Mouse (Mus musculus) CD4-positive, CD25-positive, alpha-beta regulatory T cell, adult 4 months (primary cell): ENCODE results near the gene Plxna4. TPM values are rescaled to one million over a fixed set of nuclear protein-coding genes. Genes with fewer than 3 reads are reported as not detected.

ENCODE experiments used
- ATAC-seq: one replicate; pipeline ENCODE4 v1.8.0; 2017
- polyA plus RNA-seq, 2 experiments: library from polyadenylated mRNA; unstranded; fragments of 100-300 nt; shearing (Covaris generic); gene quantifications; one replicate each; pipeline ENCODE4 v1.2.1; 2017

Plxna4 gene
- polyA plus RNA-seq: under 1 TPM in 1 of 2 experiments, not detected in 1; 0.12 TPM

- ATAC-seq: no peak
These were observed at the start of gene Plxna4 for GRCm38 (mm10) chr6:32588056-32588671. Gene Plxna4 (minus strand): TSS chr6:32588192.

- ATAC-seq: no peak
These were observed 49.7 kb upstream of the Plxna4 start for GRCm38 (mm10) chr6:32637568-32638183.

DNA sequence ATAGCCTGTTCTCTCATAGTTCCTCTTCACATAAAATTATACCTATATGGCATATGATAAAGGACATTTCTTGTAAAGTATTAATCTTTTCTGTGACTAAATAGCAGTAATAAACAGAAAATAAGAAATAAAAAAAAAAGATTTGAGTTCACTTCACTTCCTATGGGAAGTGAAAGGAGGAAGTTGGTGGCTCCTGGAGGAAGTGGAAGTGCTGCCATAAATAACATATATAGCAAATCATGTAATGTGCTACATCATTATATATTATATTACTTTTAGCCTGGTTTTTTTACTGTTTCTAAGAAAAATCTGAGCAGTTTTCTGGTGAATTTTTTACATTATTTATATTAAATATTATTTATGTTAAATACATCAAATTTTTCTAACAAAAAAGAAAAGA lies 22.7 kb upstream of the Plxna4 start:
- ATAC-seq: no peak

DNA sequence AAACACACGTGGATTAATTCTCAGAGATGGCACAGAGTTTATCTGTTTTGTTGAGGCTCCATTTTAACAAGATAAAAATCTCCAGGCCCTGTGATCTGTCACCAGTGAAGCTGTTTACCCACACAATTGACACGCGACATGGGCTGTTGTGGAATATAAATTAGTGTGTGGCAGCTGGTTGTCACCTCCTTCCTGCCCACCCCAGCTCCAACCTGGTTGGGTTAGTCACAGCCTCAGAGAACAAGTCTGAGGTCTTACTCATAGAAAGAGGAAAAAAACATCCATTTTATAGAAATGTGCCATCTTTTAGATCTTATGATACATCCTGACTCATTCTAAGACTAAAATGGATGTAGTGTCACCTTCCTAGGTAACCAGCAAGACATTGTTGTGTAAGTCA lies 18.8 kb upstream of the Plxna4 start:
- no peak for ATAC-seq

GRCm38 (mm10) chr6:32605581-32605980 lies 17.6 kb upstream of the Plxna4 start:
- ATAC-seq: no peak

DNA sequence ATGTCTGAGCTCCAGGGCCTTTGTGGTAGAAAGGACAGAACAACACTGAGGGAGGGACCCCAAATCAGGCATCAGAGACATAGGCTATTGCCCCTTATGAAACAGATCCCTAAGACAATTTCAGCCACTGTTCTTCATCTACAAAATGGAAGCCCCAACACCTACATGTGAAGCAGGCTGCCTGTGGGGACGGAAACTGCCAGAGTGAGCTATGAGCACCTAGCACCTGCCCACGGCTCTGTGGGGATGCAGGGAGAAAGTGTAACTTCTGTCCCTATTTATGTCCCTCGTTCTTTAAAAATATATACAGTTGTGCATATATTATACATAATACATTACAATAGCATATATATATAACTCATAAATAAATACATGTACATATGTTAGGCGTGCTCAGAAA lies 16.9 kb upstream of the Plxna4 start:
- no peak for ATAC-seq

DNA sequence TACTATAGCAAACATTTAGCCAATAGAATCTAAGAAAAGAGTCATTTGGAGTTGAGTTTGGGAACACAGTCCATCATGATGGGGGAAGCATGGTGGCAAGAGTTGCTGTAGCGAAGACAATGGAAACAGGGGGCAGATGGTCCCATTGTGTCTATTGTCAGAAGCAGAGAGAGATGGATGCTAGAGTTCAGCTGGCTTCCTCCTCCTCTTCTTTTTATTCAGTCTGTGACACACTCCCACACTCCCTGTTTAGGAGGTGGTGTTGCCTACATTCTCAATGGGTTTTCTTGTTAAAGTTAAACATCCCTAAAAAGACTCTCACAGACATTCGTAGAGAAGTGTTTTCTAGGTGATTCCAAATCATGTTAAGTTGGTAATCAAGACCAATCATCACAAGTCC lies 14.1 kb upstream of the Plxna4 start:
- no peak for ATAC-seq

- no peak for ATAC-seq
These were observed 13.3 kb upstream of the Plxna4 start for GRCm38 (mm10) chr6:32601306-32601705.

GRCm38 (mm10) chr6:32595591-32595990 lies 7.6 kb upstream of the Plxna4 start:
- ATAC-seq: no peak

DNA sequence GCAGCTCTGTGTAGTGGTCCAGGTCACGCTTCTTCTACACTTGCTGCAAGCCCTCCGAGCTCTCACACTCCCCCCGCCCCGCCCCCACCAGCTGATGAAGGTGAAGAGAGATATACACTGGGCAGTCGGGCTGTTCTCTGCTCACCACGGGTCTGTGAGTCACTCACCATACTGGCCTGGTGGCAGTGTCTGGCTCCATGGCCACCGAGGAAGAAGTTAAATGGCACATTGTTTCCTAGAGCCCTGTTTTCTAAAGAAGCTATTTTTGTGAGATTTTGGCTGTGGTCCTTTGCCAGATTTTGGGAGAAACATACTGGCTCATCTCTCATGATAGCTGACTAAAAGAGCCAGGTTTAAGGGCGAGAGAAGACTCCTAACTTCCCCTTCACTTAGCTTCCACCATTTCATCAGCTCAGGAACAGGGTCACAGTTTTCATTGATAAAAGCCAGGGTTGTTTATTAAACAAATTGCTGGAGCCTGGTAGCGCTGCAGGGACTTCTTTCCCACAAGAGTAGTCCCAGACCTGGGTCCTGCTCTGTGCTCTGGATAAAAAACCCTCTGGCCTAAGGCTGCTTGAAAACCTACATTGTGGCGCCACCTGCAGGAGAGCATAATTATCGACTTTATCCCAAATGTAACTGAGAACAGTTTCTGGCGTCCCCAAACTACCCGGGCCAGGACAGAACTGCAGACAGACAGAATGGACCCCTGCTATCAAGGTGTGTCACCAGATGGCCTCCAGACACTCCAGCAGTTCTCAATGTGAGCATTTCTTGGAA lies 3.2 kb upstream of the Plxna4 start:
- ATAC-seq: no peak

GRCm38 (mm10) chr6:32589632-32590031 lies 1.6 kb upstream of the Plxna4 start:
- no peak for ATAC-seq

DNA sequence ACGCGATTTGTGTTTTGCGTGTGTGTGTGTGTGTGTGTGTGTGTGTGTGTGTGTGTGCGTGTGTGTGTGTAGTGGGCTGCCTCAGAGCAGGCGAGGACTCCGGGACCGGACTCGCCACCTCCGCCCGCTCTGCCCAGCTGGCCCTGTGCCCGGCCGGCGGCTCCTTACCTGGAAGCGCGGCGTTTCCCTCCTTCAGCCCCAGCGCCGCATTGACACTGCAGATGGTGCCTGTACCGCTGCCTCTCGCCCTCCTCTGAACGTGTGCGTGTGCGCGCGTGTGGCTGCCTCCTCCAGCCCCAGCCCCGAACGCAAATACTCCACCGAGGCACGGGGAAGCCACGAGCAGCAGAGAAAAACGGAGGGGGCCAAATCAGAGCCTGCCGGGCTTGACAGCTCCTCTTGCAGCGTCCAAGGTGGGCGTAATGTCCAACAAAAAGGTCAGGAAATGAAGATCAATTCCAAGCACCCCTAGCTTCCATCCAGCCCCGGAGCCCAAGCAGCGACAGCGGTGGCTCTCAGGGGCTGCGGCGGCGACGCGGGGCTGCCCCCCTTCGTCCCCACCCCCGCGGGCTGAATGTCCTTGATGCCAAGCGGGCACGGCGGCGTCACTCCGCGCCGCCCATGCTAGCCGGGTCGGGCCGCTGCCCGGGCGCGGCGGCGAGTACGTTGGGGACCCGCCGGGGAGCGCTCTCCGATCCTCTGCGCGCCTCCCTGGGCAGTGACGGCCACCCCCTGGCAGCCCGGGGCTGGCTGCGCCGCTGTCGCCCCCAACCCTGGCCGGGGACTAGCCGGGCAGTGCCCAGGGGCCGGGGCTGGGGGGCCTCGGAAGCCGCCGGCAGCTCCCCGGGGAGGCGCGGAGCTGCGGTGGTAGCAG lies 619 bp downstream of the Plxna4 start:
- ATAC-seq: no peak

- no peak for ATAC-seq
These were observed 1.2 kb downstream of the Plxna4 start for GRCm38 (mm10) chr6:32586821-32587135.

DNA sequence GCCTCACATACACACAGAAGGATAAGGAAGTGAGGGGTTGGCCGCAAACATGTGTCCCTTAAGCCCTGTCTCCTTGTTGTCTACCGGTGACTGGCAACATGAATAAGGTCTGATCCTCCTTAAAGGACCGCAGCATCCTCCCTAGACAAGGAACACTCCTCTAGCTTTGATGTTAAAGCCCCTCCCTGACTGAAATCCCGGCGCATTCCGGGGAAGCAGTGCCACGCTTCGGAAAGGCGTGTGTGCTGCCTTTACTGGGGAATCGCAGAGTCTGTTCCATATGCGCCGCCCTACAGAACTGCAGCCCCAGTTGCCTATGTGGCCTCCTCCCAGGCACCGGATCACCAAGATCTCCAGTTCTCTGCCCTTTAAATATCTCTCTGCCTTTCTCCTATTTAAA lies 1.6 kb downstream of the Plxna4 start:
- ATAC-seq: no peak

GRCm38 (mm10) chr6:32585211-32585610 lies 2.8 kb downstream of the Plxna4 start:
- no peak for ATAC-seq

DNA sequence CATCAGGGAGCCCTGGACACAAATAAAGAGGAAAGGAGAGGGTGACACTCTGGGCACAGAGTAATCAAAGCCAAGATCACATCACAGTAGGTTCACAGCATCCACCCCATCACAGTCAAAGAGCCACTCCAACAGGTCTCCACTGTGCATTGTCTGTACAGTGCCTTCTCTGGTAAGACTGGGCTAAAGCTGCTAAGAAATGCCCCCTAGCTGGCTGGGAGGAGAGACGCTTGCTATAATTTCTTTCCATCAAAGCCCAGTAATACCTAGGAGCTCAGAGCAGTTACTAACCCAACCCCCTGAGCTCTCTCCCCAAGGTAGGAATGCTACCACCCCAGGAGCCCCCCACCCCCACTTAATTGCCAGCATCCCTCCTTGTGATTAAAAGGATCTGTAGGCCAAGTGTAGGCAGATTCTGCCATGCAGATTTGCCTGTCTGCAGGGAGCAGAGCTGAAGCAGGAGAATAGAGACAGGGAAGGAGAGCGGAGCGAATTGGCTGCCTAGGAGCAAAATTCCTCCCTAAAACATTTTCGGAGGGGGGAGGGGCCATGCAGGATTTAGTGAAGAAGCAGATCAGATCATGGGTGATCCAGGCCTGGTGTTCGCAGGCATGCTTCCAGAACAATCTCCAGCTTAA lies 3.6 kb downstream of the Plxna4 start:
- no peak for ATAC-seq

DNA sequence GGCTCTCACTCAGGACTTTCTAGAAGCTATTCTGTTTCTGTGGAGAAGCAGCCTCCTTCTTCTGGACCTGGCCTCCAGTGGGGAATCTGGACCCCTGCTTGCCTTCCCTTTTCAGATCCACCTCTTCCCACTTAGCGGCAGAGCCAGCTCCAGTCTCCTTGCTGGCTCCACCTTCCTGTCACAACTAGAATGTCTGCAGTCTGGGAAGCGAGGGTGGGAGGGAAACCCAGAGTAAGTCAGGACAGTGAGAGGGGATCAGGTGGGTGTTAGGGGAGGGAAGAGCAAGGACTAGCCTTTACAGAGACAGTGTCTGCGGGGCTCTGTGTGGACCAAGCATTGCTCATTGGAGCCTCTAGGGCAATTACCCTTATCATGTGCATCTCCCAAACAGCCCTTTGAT lies 4.4 kb downstream of the Plxna4 start:
- no peak for ATAC-seq

GRCm38 (mm10) chr6:32571485-32571884 lies 16.5 kb downstream of the Plxna4 start:
- no peak for ATAC-seq

DNA sequence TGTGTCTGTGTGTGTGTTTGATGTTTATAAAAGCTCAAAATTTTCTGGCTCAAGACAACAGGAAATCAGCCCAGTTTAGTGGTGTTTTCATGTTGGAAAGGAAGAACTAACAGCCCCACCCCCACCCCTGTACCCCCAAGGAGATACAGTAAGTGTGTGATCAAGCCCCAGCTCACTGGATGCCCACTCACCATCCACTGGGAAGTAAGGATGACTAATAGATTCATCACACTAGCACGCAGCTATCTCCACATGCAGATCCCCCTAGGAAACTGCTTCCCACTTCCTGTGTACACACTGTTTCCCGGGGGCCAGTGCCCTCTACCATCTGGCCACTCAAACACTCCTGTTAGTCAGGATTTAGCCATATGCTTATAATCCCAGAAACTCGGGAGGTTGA lies 17.5 kb downstream of the Plxna4 start:
- ATAC-seq: no peak

DNA sequence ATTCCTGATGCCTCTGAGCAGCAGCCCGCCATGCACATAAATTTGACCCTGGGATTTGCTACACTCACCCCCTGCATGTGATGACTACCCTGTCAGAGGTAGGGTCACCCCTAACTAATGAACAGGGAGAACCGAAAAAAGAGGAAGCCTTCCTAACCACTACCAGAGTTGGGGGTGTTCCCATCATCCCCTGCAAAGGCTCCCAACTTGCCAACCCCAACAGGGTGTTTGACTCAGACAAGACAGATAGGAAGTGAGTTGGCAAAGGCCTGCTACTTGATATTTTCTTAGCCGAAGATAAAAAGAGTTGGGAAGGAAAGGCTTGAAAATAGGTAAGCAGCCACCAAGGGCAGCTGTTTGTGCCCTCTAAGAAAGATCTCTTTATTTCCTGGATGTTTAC lies 18.1 kb downstream of the Plxna4 start:
- no peak for ATAC-seq

- ATAC-seq: no peak
These were observed 41.1 kb downstream of the Plxna4 start for GRCm38 (mm10) chr6:32546915-32547314.

DNA sequence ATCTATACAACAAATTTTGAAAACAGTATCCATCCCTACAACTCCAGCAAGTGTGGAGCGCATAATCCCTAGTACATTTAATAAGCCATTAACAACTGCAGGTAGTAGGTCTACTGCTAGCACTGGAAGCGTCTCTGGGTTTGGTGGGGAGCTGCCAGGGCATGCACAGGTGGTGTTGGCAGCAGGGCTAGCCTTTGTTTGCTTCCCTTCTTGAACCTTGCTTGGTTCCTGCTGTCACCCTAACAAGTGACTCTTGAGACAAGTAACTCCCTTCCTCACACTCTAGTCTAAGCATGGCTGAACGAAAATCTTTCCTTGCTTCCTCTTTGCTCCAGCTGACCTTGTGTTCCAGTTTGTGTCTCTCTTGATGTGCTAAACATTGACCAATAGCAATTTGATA lies 44.0 kb downstream of the Plxna4 start:
- ATAC-seq: no peak

DNA sequence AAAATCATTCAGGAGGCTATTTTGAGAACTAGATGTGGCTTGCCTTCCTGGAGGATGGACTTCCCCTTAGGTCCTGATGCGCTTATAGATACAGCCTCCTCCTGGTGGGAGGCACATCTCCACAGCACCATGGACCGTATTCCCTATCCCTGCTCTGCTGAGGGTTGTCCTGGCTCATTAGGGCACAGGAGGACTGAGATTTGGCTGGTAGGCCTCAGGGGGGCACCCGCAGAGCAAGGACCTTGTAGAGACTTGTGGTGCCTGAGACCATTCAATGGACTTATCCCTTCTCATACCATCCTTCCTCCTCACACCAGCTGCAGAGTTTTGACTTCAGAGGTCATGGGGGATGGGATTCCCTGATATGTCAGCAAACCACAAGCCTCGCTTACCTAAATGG lies 47.8 kb downstream of the Plxna4 start:
- ATAC-seq: no peak
